Mouse (Mus musculus) ovary, adult 10 weeks (tissue): ENCODE data around the gene Nod2. TPM values are rescaled to one million over a fixed set of nuclear protein-coding genes. Genes with fewer than 3 reads are reported as not detected.

Source experiments
- polyA plus RNA-seq: library from polyadenylated mRNA; stranded (reverse); fragments of 350-450 nt; fragmentation: Illumina TruSeq; extraction: RNeasy Lipid Tissue Mini Kit (QIAGEN cat#74804); gene quantifications from one replicate; pipeline ENCODE4 v1.2.3, GENCODE M21; 2014

Gene Nod2
- 0.23 TPM for polyA plus RNA-seq

GRCm38 (mm10) chr8:88646837-88647778, at the start of gene Nod2:
Gene Nod2 (plus strand): TSS chr8:88647315.

GRCm38 (mm10) chr8:88635474-88636397, 11.4 kb upstream of the Nod2 start, which contains the start of gene Snx20:
Gene Snx20 (minus strand): TSS chr8:88636128.

GRCm38 (mm10) chr8:88696721-88697641, 49.9 kb downstream of the Nod2 start, which contains the start of gene Cyld:
Gene Cyld (plus strand): TSS chr8:88697028.

Other genes starting within 250 kb of the Nod2 start
- gene Nkd1, start 126.0 kb upstream of the Nod2 start, polyA plus RNA-seq, result 3.4 TPM
- gene Snx20, start 11.2 kb upstream of the Nod2 start, polyA plus RNA-seq, result 1.3 TPM
- gene Cyld, start 49.7 kb downstream of the Nod2 start, polyA plus RNA-seq, result 70.1 TPM